Mouse (Mus musculus) forebrain, embryonic 14.5 days (tissue): ENCODE data around the gene Klhdc10. TPM values are rescaled to one million over a fixed set of nuclear protein-coding genes. Genes with fewer than 3 reads are reported as not detected.

ENCODE experiments used
- ATAC-seq: fragments of 200-750 bp; cut with Nextera tagmentation; 2 replicates; pipeline ENCODE4 v1.8.0; 2017; ENCODE audit warnings: mild to moderate bottlenecking, moderate library complexity
- DNase-seq: peaks from one replicate; pipeline ENCODE4 v3.0.0-alpha.2; 2015; ENCODE audit warnings: low spot score
- H3K27ac ChIP-seq: fragments of 300-500 bp; sonication (generic); 2 replicates; pipeline ENCODE4 v1.5.1; 2014; ENCODE audit warnings: low read depth, mild to moderate bottlenecking, control low read depth, low read length, moderate library complexity
- H3K27me3 ChIP-seq: fragments of 300-500 bp; sonication (generic); replicated peaks from 2 replicates; pipeline ENCODE4 v1.6.1; 2014; ENCODE audit warnings: low read length, control low read depth, mixed read lengths; ENCODE audit not compliant: control insufficient read depth, insufficient read depth
- H3K36me3 ChIP-seq: fragments of 300-500 bp; sonication (generic); 2 replicates; pipeline ENCODE4 v1.6.1; 2014; ENCODE audit warnings: low read length, control low read depth; ENCODE audit not compliant: control insufficient read depth, insufficient read depth
- H3K4me1 ChIP-seq: fragments of 300-500 bp; sonication (generic); 2 replicates; pipeline ENCODE4 v1.6.1; 2014; ENCODE audit warnings: antibody characterized with exemption, low read length, control low read depth; ENCODE audit not compliant: control insufficient read depth, insufficient read depth
- H3K4me2 ChIP-seq: fragments of 300-500 bp; sonication (generic); 2 replicates; pipeline ENCODE4 v1.6.1; 2014; ENCODE audit warnings: mild to moderate bottlenecking, control low read depth, low read length
- H3K4me3 ChIP-seq: fragments of 300-500 bp; sonication (generic); 2 replicates; pipeline ENCODE4 v1.5.1; 2014; ENCODE audit warnings: low read depth, low read length, control low read depth
- H3K9ac ChIP-seq: fragments of 300-500 bp; sonication (generic); 2 replicates; pipeline ENCODE4 v1.6.1; 2014; ENCODE audit warnings: mild to moderate bottlenecking, low read length, control low read depth, moderate library complexity
- H3K9me3 ChIP-seq: fragments of 300-500 bp; sonication (generic); replicated peaks from 2 replicates; pipeline ENCODE4 v1.6.1; 2016; ENCODE audit warnings: low read length, control low read depth, mixed read lengths; ENCODE audit not compliant: control insufficient read depth
- WGBS: fragments of 180-500 bp; shearing (Covaris S2); extraction: QIAGEN DNeasy Blood & Tissue Kit; methylation state at CpG from one replicate; pipeline ENCODE4 v1.1.7; 2014; 5-methylcytosine and 5-hydroxymethylcytosine counted together
- polyA plus RNA-seq: library from polyadenylated mRNA; unstranded; fragments of >200 nt; fragmentation: Nextera tagmentation; extraction: Ambion mirVana; gene quantifications from 2 replicates; pipeline ENCODE4 v1.2.1, GENCODE M21; 2014

Gene Klhdc10
- polyA plus RNA-seq, 1 experiment from 2014 or later, result 35.2 TPM

DNA sequence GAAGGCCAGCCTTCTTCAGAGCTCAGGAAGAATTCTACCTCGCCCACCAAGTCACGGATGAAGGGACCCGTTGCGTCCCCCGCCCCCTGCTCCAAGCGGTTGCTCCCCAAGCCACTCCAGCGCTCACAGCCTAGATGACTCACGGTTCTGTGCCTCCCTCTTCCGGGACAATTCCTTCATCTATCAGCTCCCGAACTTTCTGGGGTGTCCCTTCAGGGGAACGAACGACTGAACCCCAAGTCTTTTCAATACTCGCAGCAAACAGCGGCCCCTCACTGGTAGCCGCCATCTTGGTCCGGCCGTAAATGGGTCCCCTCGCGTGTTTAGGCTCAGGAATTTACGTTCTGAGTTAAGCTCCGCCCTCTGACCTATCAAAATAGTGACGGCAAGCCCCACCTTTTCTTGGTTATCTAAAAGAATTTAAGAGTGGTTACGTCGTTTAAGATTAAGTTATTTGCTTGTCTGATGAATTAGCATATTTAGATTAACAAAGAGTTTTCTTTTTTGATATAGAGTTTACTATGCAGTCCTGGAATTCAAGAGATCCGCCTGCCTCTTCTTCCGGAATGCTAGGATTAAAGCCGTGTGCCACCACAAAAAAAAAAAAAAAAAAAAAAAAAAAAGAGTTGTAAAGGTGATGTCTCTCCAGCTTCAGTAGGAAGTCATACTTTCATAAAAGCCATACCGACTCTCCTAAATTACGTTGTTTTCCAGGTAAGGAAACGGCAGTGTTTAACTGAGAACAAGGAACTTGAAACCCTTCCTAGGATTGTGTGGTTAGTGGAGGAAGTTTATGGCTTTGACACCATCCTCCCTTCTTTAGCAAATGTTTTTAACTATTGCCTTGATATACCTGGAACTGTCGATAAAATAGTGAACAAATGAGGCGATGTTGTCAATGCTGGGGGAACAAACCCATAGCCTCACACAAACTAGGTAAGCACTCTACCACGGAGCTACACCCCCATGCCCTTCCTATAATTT, 10.7 kb upstream of the Klhdc10 start, which contains the start of gene Zc3hc1:
Gene Zc3hc1, minus strand, starts transcription at position 315 of the 984 bp plus-strand sequence.
- peaks cover 13% of the 10 kb centered on the region for H3K36me3 ChIP-seq
- peak within 1 kb of the TSS; percentile 55 for H3K4me3 ChIP-seq
- peak within 1 kb of the TSS; percentile 70 for H3K9ac ChIP-seq
- H3K4me2 ChIP-seq, result peak within 1 kb of the TSS; percentile 53
- ATAC-seq (peak; percentile 92), DNase-seq (peak; percentile 93)
- H3K4me1 ChIP-seq, result no peaks in the 10 kb centered on the region
- no peaks in the 10 kb centered on the region for H3K27me3 ChIP-seq
- no peak within 1 kb of the TSS for H3K27ac ChIP-seq
- H3K9me3 ChIP-seq, result no peaks in the 10 kb centered on the region
- WGBS, result 17% methylated on average over 33 of the region's 33 CpGs

DNA sequence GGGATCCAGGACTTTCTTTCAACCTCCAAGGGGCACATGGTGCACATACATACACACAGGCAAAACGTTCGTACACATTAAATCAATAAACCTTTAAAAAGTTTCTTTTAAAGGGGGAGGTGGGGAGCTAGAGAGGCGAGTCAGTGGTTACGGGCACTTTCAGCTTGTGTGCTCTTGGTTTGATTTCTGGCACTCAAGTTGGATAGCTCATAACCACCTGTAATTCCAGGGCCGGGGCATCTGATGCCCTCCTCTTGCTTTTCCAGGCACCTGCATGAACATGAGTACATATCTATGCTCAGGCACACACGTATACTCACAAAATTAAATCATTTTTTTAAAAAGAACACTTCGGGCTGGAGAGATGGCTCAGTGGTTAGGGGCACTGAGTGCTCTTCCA, 9.7 kb upstream of the Klhdc10 start:
- ATAC-seq, result no peak
- no peak overlapping the region for H3K27ac ChIP-seq
- no peaks in the 10 kb centered on the region for H3K9me3 ChIP-seq
- no peaks in the 10 kb centered on the region for H3K4me1 ChIP-seq
- peaks cover 3% of the 10 kb centered on the region for H3K36me3 ChIP-seq
- H3K9ac ChIP-seq, result no peak overlapping the region
- 88% methylated on average over 7 of the region's 7 CpGs for WGBS
- no peaks in the 10 kb centered on the region for H3K27me3 ChIP-seq
- H3K4me2 ChIP-seq, result no peak overlapping the region
- no peak overlapping the region for H3K4me3 ChIP-seq
- DNase-seq, result no peak

DNA sequence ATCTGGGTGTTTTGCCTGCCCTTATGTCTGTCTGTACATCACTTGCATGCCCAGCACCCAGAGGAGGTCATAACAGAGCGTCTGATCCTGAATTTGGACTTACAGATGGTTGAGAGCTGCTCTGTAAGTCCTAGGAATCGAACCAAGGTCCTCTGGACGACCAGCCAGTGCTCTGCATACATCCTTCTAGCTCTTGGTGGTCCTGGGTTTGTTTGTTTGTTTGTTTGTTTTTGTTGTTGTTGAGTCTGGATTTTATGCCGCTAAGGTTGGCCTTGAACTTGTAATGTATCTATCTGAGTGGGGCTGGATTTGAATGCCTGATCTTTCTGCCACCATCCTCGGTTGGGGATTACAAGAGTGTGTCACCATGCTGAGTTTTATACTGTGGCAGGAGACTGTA, 1.5 kb upstream of the Klhdc10 start:
- H3K9me3 ChIP-seq, result no peaks in the 10 kb centered on the region
- H3K9ac ChIP-seq, result peak overlapping the region; percentile 98
- no peak for ATAC-seq
- H3K27ac ChIP-seq, result peak overlapping the region; percentile 96
- 83% methylated on average over 5 of the region's 5 CpGs for WGBS
- no peak overlapping the region for H3K4me3 ChIP-seq
- H3K36me3 ChIP-seq, result no peaks in the 10 kb centered on the region
- H3K27me3 ChIP-seq, result no peaks in the 10 kb centered on the region
- H3K4me2 ChIP-seq, result peak overlapping the region; percentile 62; the same call in 1 of the 2 replicates
- no peak for DNase-seq
- peaks cover 5% of the 10 kb centered on the region; the same call in 1 of the 2 replicates for H3K4me1 ChIP-seq

DNA sequence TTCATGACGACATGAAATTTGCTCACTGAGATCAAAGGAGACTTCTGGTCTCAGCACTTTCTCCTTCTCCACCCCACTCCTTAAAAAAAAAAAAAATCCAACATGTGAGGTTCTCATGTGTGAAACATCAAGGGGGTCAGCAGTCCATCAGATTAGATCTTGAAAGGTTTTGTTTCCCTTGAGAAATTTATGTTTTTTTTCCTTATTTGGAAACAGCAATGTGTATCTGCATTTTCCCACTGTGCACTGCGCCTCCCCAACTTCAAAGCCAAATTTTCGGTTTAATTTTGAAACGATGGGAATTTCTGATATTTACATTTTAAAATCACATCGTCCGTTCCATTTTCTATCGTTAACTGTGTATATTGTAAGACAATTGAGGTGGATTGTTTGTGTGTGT, 952 bp upstream of the Klhdc10 start:
- ATAC-seq, result no peak
- Histone ChIP-seq H3K27ac (peak overlapping the region; percentile 96), H3K4me1 (peaks cover 5% of the 10 kb centered on the region; the same call in 1 of the 2 replicates), H3K4me2 (peak overlapping the region; percentile 62), H3K9ac (peak overlapping the region; percentile 98), H3K4me3 (peak overlapping the region; percentile 100), H3K9me3 (no peaks in the 10 kb centered on the region), H3K36me3 (no peaks in the 10 kb centered on the region), H3K27me3 (no peaks in the 10 kb centered on the region)
- 4% methylated on average over 7 of the region's 7 CpGs for WGBS
- DNase-seq, result no peak

DNA sequence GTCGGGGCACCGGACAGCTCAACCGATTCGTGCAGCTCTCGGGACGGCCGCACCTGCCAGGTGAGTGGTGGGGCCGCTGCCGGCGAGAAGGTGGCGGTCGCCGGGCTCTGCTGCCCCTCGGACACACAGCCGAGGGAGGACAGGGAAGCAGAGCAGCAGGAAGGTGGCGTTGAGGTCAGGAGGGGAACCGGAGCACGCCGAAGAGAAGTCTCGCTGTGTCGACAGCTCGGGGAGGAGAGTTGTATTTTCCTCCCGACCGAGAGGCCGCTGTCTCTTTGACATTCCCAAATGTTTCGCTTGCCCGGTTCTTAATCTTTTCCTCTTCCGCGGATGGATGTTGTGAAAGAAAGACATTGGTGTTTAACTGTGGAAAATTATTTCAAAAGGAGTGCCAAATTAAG, 423 bp downstream of the Klhdc10 start:
- Histone ChIP-seq H3K4me3 (peak overlapping the region; percentile 100), H3K27me3 (no peaks in the 10 kb centered on the region), H3K4me1 (peaks cover 5% of the 10 kb centered on the region; the same call in 1 of the 2 replicates), H3K4me2 (peak overlapping the region; percentile 70), H3K36me3 (no peaks in the 10 kb centered on the region), H3K9ac (peak overlapping the region; percentile 98), H3K9me3 (no peaks in the 10 kb centered on the region), H3K27ac (peak overlapping the region; percentile 96)
- ATAC-seq, result no peak
- peak; percentile 37 for DNase-seq
- WGBS, result under 1% methylated on average over 29 of the region's 29 CpGs

DNA sequence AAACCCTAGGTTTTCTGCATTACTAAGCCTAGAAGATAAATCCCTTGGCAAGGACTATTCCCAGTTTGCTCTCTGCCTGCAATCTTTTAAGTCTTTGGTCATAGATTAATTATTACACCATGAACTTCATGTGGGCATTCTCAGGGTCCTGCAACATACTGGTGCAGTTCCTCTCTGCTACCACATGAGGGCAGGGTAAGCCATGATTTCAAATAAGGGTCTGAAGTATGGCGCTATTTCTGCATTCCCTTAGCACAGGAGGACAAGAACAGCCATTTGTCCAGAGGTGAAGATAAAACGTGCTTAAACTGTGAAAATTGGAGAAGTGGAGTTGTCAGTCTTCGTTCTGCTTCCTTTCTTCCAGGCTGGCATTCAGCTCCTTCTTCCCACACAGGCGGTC, 1.8 kb downstream of the Klhdc10 start:
- Histone ChIP-seq H3K27me3 (no peaks in the 10 kb centered on the region), H3K27ac (no peak overlapping the region), H3K9me3 (no peaks in the 10 kb centered on the region), H3K9ac (peak overlapping the region; percentile 50; the same call in 1 of the 2 replicates), H3K4me2 (peak overlapping the region; percentile 55), H3K36me3 (no peaks in the 10 kb centered on the region), H3K4me3 (peak overlapping the region; percentile 23), H3K4me1 (peaks cover 5% of the 10 kb centered on the region; the same call in 1 of the 2 replicates)
- ATAC-seq (no peak), DNase-seq (peak; percentile 93)
- WGBS, result 14% methylated on average over 4 of the region's 4 CpGs

DNA sequence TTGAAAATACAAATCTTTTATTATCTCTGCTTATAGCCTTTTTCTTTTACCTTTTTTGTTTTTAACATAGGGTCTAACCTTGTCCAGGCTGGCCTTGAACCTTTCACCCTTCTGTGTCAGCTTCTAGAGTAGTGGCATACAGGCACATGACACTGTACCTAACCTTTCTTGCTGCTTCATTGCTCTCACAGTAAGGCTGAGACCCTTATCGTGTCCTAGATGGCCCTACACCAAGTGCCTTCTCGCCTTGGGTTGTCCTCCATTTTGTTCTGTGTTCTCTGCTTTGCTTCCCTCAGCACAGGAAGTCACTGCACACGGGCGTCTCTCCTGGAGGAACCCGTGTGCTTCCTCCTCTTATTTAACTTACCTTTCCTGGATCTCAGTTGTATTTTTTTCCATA, 3.0 kb downstream of the Klhdc10 start:
- no peak for ATAC-seq
- Histone ChIP-seq H3K4me3 (no peak overlapping the region), H3K4me2 (peak overlapping the region; percentile 55), H3K4me1 (peaks cover 5% of the 10 kb centered on the region; the same call in 1 of the 2 replicates), H3K9me3 (no peaks in the 10 kb centered on the region), H3K27ac (no peak overlapping the region), H3K9ac (no peak overlapping the region), H3K36me3 (no peaks in the 10 kb centered on the region), H3K27me3 (no peaks in the 10 kb centered on the region)
- WGBS, result 85% methylated on average over 5 of the region's 5 CpGs
- no peak for DNase-seq

DNA sequence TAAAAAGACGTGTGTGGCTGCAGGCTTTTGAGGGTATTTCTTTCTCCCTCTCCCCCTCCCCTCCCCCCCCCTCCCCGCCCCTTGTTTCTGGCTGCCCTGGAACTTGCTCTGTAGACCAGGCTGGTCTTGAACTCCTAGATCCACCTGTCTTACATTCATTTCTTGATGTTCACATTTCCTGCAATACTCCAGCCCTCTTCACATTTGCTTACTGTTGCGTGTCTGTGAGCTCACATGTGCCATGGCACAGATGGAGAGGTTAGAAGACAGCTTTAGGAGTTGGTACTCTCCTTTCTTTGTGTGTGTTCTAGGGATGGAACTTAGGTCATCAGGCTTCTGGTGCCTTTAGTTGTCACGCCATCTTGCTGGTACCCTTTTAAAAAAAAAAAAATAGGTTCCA, 6.6 kb downstream of the Klhdc10 start:
- no peaks in the 10 kb centered on the region for H3K9me3 ChIP-seq
- no peak for ATAC-seq
- 87% methylated on average over 4 of the region's 4 CpGs for WGBS
- no peak for DNase-seq
- H3K4me2 ChIP-seq, result no peak overlapping the region
- H3K36me3 ChIP-seq, result no peaks in the 10 kb centered on the region
- H3K27ac ChIP-seq, result no peak overlapping the region
- no peak overlapping the region for H3K9ac ChIP-seq
- no peaks in the 10 kb centered on the region for H3K27me3 ChIP-seq
- no peak overlapping the region for H3K4me3 ChIP-seq
- H3K4me1 ChIP-seq, result peaks cover 5% of the 10 kb centered on the region; the same call in 1 of the 2 replicates
